Mouse (Mus musculus) sigmoid colon, adult 10 weeks (tissue): ENCODE results near the gene Zfp970. TPM values are rescaled to one million over a fixed set of nuclear protein-coding genes. Genes with fewer than 3 reads are reported as not detected.

Experiments
- polyA plus RNA-seq: library from polyadenylated mRNA; stranded (reverse); fragments of 350-450 nt; fragmentation: Illumina TruSeq; extraction: RNeasy Lipid Tissue Mini Kit (QIAGEN cat#74804); gene quantifications from one replicate; pipeline ENCODE4 v1.2.3, GENCODE M21; 2014; ENCODE audit warnings: low read depth, low replicate concordance

Gene Zfp970
- 72.1 TPM for polyA plus RNA-seq

GRCm38 (mm10) chr2:177464676-177465075, at the start of gene Zfp970:
Gene Zfp970, plus strand, starts transcription at chr2:177464733.

DNA sequence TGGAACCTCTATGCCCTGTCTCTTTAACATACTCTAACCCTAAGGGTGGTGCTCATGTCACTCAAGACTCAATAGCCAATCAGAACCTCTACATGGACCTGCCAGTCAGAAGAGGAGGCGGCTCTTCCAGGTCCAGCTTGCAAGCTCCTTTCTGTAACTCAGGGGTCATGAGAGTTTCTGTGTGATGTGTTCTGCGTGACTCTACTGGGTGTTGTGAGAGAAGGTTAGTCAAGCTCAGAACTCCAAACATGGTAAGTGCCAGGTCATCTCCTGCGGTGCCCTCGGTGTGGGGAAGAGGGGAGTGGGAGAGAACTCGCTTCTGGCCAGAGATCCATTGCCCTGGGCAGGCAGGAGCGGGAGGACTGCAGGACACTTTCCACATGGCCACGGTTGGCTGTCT, 33.5 kb downstream of the Zfp970 start, which contains the start of gene Gm14403:
Gene Gm14403 (plus strand): TSS at position 149 of the 400 bp plus-strand sequence.

Other genes with a start within 250 kb of the Zfp970 start
- gene Gm14409, start 197.7 kb upstream of the Zfp970 start, polyA plus RNA-seq, result not detected
- gene Gm14412, start 140.4 kb upstream of the Zfp970 start, polyA plus RNA-seq, result 2.0 TPM
- gene Gm14418, start 66.4 kb upstream of the Zfp970 start, polyA plus RNA-seq, result 21.0 TPM
- 41.0 TPM for gene Gm14403, start 33.5 kb downstream of the Zfp970 start, polyA plus RNA-seq
- not detected for gene Gm14406, start 113.5 kb downstream of the Zfp970 start, polyA plus RNA-seq